Mouse (Mus musculus): Measurements from ENCODE around the gene Bcl6.

Gene Bcl6

GRCm38 (mm10) chr16:23990161-23990970 lies 1.7 kb upstream of the Bcl6 start:
- no peak for DNase-seq

GRCm38 (mm10) chr16:23989209-23990160 lies 833 bp upstream of the Bcl6 start:
- DNase-seq, result peak; percentile 67 to 70

GRCm38 (mm10) chr16:23988157-23988465 lies 541 bp downstream of the Bcl6 start:
- DNase-seq, result no peak

GRCm38 (mm10) chr16:23987341-23988156 lies 1.1 kb downstream of the Bcl6 start:
- DNase-seq, result peak; percentile 78 to 79

- DNase-seq, result peak; percentile 52 to 57
Measured at GRCm38 (mm10) chr16:23986871-23987270, 1.8 kb downstream of the Bcl6 start.

GRCm38 (mm10) chr16:23986176-23986575 lies 2.5 kb downstream of the Bcl6 start:
- DNase-seq, result no peak

GRCm38 (mm10) chr16:23985467-23985861 lies 3.2 kb downstream of the Bcl6 start:
- peak; percentile 73 to 74 for DNase-seq

- DNase-seq, result peak; percentile 60 to 67
Measured at GRCm38 (mm10) chr16:23984760-23985466, 3.7 kb downstream of the Bcl6 start.

- peak; percentile 95 to 97 for DNase-seq
Measured at GRCm38 (mm10) chr16:23984183-23984582, 4.5 kb downstream of the Bcl6 start.

- peak; percentile 96 for DNase-seq
Measured at GRCm38 (mm10) chr16:23982891-23983588, 5.6 kb downstream of the Bcl6 start.

- DNase-seq, result peak; percentile 93 to 96
Measured at GRCm38 (mm10) chr16:23981925-23982851, 6.5 kb downstream of the Bcl6 start.

GRCm38 (mm10) chr16:23980991-23981720 lies 7.5 kb downstream of the Bcl6 start:
- peak; percentile 41 to 47 for DNase-seq

GRCm38 (mm10) chr16:23980201-23980870 lies 8.3 kb downstream of the Bcl6 start:
- DNase-seq, result peak in 1 of 2 experiments; percentile 16

- DNase-seq, result no peak
Measured at GRCm38 (mm10) chr16:23979446-23979845, 9.2 kb downstream of the Bcl6 start.

- DNase-seq, result no peak
Measured at GRCm38 (mm10) chr16:23978495-23978894, 10.2 kb downstream of the Bcl6 start.

- no peak for DNase-seq
Measured at GRCm38 (mm10) chr16:23977732-23978131, 10.9 kb downstream of the Bcl6 start.

GRCm38 (mm10) chr16:23976196-23976595 lies 12.5 kb downstream of the Bcl6 start:
- no peak for DNase-seq

- DNase-seq, result no peak
Measured at GRCm38 (mm10) chr16:23973635-23974367, 14.9 kb downstream of the Bcl6 start.

All from cerebellum, postnatal 10 days (tissue).